Mouse (Mus musculus) adrenal gland, postnatal 0 days (tissue): ENCODE results near the gene Aqp2. TPM values are rescaled to one million over a fixed set of nuclear protein-coding genes. Genes with fewer than 3 reads are reported as not detected.

ENCODE experiments used
- polyA plus RNA-seq: library from polyadenylated mRNA; unstranded; fragments of >200 nt; fragmentation: Nextera tagmentation; extraction: Ambion mirVana; gene quantifications from 2 replicates; pipeline ENCODE4 v1.2.1, GENCODE M21; 2015

The Aqp2 gene
- polyA plus RNA-seq: 1.4 and 4.6 TPM in 2 replicates

DNA sequence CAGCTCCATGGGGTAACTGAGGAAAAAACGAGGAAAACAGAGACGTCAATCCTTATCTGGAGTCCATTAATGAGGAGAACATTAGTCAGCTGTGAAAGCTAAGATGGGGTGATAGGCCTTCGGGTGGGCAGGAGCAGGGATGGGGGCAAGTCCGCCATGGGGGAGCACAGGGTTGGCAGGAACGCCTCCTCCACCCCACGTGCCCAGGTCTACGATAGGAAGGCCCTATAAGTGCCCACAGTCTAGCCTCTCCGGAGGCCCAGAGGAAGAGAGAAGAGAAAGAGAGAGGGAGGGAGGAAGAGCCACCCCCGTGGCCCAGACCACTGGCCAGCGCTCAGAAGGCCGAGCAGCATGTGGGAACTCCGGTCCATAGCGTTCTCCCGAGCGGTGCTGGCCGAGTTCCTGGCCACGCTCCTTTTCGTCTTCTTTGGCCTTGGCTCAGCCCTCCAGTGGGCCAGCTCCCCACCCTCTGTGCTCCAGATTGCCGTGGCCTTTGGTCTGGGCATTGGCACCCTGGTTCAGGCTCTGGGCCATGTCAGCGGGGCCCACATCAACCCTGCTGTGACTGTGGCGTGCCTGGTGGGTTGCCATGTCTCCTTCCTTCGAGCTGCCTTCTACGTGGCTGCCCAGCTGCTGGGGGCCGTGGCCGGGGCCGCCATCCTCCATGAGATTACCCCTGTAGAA is at the start of gene Aqp2:
TSS of gene Aqp2 (plus strand) at position 254 of the 684 bp plus-strand sequence.

DNA sequence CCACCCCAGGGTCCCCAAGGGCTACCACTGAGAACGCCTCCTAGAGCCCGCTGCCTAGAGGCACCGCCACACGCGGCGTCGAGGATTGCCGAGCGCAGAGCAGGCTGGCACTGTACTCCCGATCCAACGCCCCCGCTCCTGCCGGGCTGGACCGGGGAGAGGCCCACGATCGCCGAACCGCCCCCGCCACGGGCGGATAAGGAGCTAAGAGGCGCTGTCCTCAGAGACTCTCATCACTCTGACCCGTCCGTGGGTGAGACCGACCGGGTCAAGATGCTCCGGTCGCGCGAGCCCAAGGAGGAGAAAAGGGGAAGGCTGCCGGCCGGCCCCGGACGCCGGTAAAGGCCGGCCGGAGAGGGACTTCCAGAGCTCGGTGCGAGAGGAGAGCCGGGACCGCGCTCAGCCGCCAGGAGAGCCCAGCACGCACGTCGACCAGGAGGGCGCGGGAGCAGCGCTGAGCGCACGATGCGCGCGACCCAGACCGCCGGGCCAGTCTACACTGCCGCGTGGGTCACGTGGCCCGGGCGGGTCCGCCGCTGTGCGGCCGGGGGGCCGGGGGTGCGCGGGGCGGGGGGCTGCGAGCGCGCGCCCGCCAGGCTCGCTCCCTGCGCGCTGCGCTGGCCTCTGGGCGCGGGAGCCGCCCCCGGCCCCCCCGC is 11.7 kb downstream of the Aqp2 start, which contains the start of gene Aqp5:
TSS of gene Aqp5 (plus strand) at position 354 of the 656 bp plus-strand sequence.

DNA sequence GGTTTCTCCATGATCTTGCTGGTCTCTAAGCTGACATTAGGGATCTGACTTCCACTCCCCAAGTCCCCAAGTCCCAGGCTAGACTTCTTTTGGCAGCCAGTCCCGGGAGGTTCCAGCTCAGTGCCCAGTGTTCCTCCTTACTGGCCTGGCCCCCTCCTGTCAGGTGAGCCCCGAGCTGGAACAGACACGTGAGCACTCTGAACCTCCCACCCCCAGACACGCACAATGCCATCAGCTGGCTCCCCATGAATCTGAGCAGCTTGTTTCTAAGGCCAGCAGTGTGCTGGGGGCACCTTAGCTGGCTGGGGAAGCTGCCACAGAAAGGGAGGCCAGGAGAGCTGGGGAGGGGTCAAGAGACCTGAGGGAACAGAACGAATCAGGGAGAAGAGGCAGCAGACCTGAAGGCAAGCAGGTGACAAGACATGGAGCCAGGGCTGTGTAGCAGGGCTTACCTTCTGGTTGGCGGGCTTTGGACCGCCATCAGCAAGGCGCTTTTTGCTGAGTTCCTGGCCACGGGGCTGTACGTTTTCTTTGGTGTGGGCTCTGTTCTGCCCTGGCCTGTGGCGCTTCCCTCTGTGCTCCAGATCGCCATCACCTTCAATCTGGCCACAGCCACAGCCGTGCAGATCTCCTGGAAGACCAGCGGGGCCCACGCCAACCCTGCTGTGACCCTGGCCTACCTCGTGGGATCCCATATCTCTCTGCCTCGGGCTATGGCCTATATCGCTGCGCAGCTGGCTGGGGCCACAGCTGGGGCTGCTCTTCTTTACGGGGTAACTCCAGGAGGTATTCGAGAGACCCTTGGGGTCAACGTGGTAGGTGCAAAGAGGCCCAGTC is 22.3 kb downstream of the Aqp2 start, which contains the start of gene Aqp6:
TSS of gene Aqp6 (plus strand) at position 415 of the 837 bp plus-strand sequence.

Other genes with a start within 250 kb of the Aqp2 start
- 13.8 and 15.7 TPM in 2 replicates for gene Fmnl3, start 208.6 kb upstream of the Aqp2 start, polyA plus RNA-seq
- 285 and 508 TPM in 2 replicates for gene Tmbim6, start 186.2 kb upstream of the Aqp2 start, polyA plus RNA-seq
- 7.1 and 9.6 TPM in 2 replicates for gene Nckap5l, start 121.3 kb upstream of the Aqp2 start, polyA plus RNA-seq
- gene Bcdin3d, start 104.3 kb upstream of the Aqp2 start, polyA plus RNA-seq: 6.8 and 9.1 TPM in 2 replicates
- 12.9 and 18.4 TPM in 2 replicates for gene Faim2, start 50.9 kb upstream of the Aqp2 start, polyA plus RNA-seq
- 0.41 and 1.4 TPM in 2 replicates for gene Aqp5, start 11.7 kb downstream of the Aqp2 start, polyA plus RNA-seq
- not detected in 2 replicates for gene Aqp6, start 22.3 kb downstream of the Aqp2 start, polyA plus RNA-seq
- gene Racgap1, start 72.6 kb downstream of the Aqp2 start, polyA plus RNA-seq: 26.2 and 30.6 TPM in 2 replicates
- 1.4 and 2.3 TPM in 2 replicates for gene Asic1, start 91.3 kb downstream of the Aqp2 start, polyA plus RNA-seq
- gene Smarcd1, start 123.1 kb downstream of the Aqp2 start, polyA plus RNA-seq: 24.2 and 30.4 TPM in 2 replicates
- gene Gm17349, start 126.4 kb downstream of the Aqp2 start, polyA plus RNA-seq: not detected in 2 replicates
- 8.4 and 17.2 TPM in 2 replicates for gene Gpd1, start 138.5 kb downstream of the Aqp2 start, polyA plus RNA-seq
- gene Cox14, start 146.6 kb downstream of the Aqp2 start, polyA plus RNA-seq: 591 and 623 TPM in 2 replicates
- gene Cers5, start 193.8 kb downstream of the Aqp2 start, polyA plus RNA-seq: 66.3 and 78.1 TPM in 2 replicates